Mouse (Mus musculus) myocyte (in vitro differentiated cells): ENCODE data around the gene Adcy1. TPM values are rescaled to one million over a fixed set of nuclear protein-coding genes. Genes with fewer than 3 reads are reported as not detected.

ENCODE experiments used
- H3K27me3 ChIP-seq: one replicate; pipeline ENCODE4 v1.6.1; 2011; ENCODE audit not compliant: control insufficient read depth, insufficient read depth, insufficient read length
- H3K36me3 ChIP-seq: one replicate; pipeline ENCODE4 v1.6.1; 2011; ENCODE audit not compliant: control insufficient read depth, insufficient read depth
- H3K4me2 ChIP-seq: one replicate; pipeline ENCODE4 v1.6.1; 2011; ENCODE audit warnings: low read depth, control low read depth
- H3K4me3 ChIP-seq: one replicate; pipeline ENCODE4 v1.5.1; 2011; ENCODE audit warnings: mild to moderate bottlenecking, control low read depth, moderate library complexity
- H3K79me2 ChIP-seq: one replicate; pipeline ENCODE4 v1.6.1; 2011; ENCODE audit not compliant: control insufficient read depth, insufficient read depth
- H3ac ChIP-seq: one replicate; pipeline ENCODE4 v1.6.1; 2011; ENCODE audit not compliant: control insufficient read depth, insufficient read length
- CEBPB ChIP-seq: IDR thresholded peaks from 2 replicates; pipeline ENCODE4 v1.6.1; 2011; ENCODE audit warnings: mild to moderate bottlenecking, moderate library complexity; ENCODE audit not compliant: poor library complexity, insufficient read depth, severe bottlenecking
- E2F4 ChIP-seq: IDR thresholded peaks from one replicate; pipeline ENCODE4 v1.6.1; 2011; ENCODE audit warnings: mild to moderate bottlenecking, control low read depth, moderate library complexity; ENCODE audit not compliant: insufficient read depth
- MAX ChIP-seq: IDR thresholded peaks from one replicate; pipeline ENCODE4 v1.6.1; 2011; ENCODE audit warnings: low read depth, mild to moderate bottlenecking, control low read depth
- MYOD1 ChIP-seq, 3 experiments: IDR thresholded peaks; one replicate each; pipeline ENCODE4 v1.6.1; 2011; ENCODE audit warnings: control low read depth in 2 of 3, low read depth in 2 of 3, mild to moderate bottlenecking in 2 of 3, moderate library complexity in 1 of 3; ENCODE audit not compliant: insufficient read length in 2 of 3, control insufficient read depth in 1 of 3
- MYOG ChIP-seq, 3 experiments: IDR thresholded peaks; one replicate each; pipeline ENCODE4 v1.6.1; 2011; ENCODE audit warnings: control low read depth in 2 of 3, low read depth in 2 of 3, mild to moderate bottlenecking in 2 of 3; ENCODE audit not compliant: insufficient read length in 2 of 3, control insufficient read depth in 1 of 3, insufficient read depth in 1 of 3
- POLR2A ChIP-seq: IDR thresholded peaks from one replicate; pipeline ENCODE4 v1.6.1; 2011; ENCODE audit warnings: low read depth, mild to moderate bottlenecking, control low read depth, moderate library complexity; ENCODE audit not compliant: insufficient read length
- POLR2AphosphoS2 ChIP-seq: IDR thresholded peaks from one replicate; pipeline ENCODE4 v1.6.1; 2011; ENCODE audit warnings: low read depth, control low read depth; ENCODE audit not compliant: insufficient read length
- REST ChIP-seq: IDR thresholded peaks from one replicate; pipeline ENCODE4 v1.6.1; 2011; ENCODE audit warnings: mild to moderate bottlenecking, control low read depth, moderate library complexity; ENCODE audit not compliant: insufficient read depth, insufficient read length
- SRF ChIP-seq: IDR thresholded peaks from one replicate; pipeline ENCODE4 v1.6.1; 2011; ENCODE audit warnings: low read depth; ENCODE audit not compliant: control insufficient read depth, insufficient read length
- TCF12 ChIP-seq: IDR thresholded peaks from one replicate; pipeline ENCODE4 v1.6.1; 2011; ENCODE audit warnings: mild to moderate bottlenecking, control low read depth; ENCODE audit not compliant: poor library complexity, insufficient read depth, severe bottlenecking
- TCF3 ChIP-seq: IDR thresholded peaks from one replicate; pipeline ENCODE4 v1.6.1; 2011; ENCODE audit warnings: low read depth, control low read depth; ENCODE audit not compliant: insufficient read length
- USF1 ChIP-seq: IDR thresholded peaks from one replicate; pipeline ENCODE4 v1.6.1; 2011; ENCODE audit warnings: low read depth, mild to moderate bottlenecking, control low read depth, moderate library complexity
- polyA plus RNA-seq: library from polyadenylated mRNA; unstranded; fragments of >200 nt; fragmentation: generic; extraction: Trizol; gene quantifications from one replicate; pipeline ENCODE4 v1.2.1, GENCODE M21; 2012; ENCODE audit warnings: missing spikeins

The Adcy1 gene
- polyA plus RNA-seq, 1 experiment: 0.02 TPM

- no peak overlapping the region for H3K4me2 ChIP-seq
- no peaks in the 10 kb centered on the region for H3K27me3 ChIP-seq
- H3K4me3 ChIP-seq: no peak overlapping the region
- H3K36me3 ChIP-seq: no peaks in the 10 kb centered on the region
- no peak for TF ChIP-seq POLR2AphosphoS2
- TF ChIP-seq MYOG (IDR thresholded peaks at IDR 0.05; ENCODE audit: control insufficient read depth in 1 of 3, insufficient read depth in 1 of 3, insufficient read length in 2 of 3, low read depth in 2 of 3): no peak
- TF ChIP-seq SRF: no peak
- TF ChIP-seq MYOD1 (IDR thresholded peaks at IDR 0.05; ENCODE audit: control insufficient read depth in 1 of 3, insufficient read length in 2 of 3, low read depth in 2 of 3): no peak
- TF ChIP-seq TCF12: no peak
- TF ChIP-seq MAX: no peak
- TF ChIP-seq REST: no peak
- TF ChIP-seq USF1: no peak
- TF ChIP-seq POLR2A: no peak
- TF ChIP-seq TCF3: no peak
- TF ChIP-seq E2F4: no peak
- TF ChIP-seq CEBPB: no peak
- H3K79me2 ChIP-seq: no peaks in the 10 kb centered on the region
- no peak overlapping the region for H3ac ChIP-seq
Observed at GRCm38 (mm10) chr11:7169645-7170044, 106.4 kb downstream of the Adcy1 start.

- Histone ChIP-seq H3ac (no peak overlapping the region), H3K79me2 (no peaks in the 10 kb centered on the region), H3K4me2 (no peak overlapping the region), H3K4me3 (no peak overlapping the region), H3K36me3 (no peaks in the 10 kb centered on the region), H3K27me3 (no peaks in the 10 kb centered on the region)
- TF ChIP-seq USF1: no peak
- no peak for TF ChIP-seq TCF12
- no peak for TF ChIP-seq MAX
- TF ChIP-seq TCF3: no peak
- no peak for TF ChIP-seq POLR2A
- TF ChIP-seq CEBPB: no peak
- TF ChIP-seq REST: no peak
- TF ChIP-seq SRF: no peak
- TF ChIP-seq MYOG (IDR thresholded peaks at IDR 0.05; ENCODE audit: control insufficient read depth in 1 of 3, insufficient read depth in 1 of 3, insufficient read length in 2 of 3, low read depth in 2 of 3): no peak
- TF ChIP-seq MYOD1 (IDR thresholded peaks at IDR 0.05; ENCODE audit: control insufficient read depth in 1 of 3, insufficient read length in 2 of 3, low read depth in 2 of 3): no peak
- TF ChIP-seq E2F4: no peak
- no peak for TF ChIP-seq POLR2AphosphoS2
Observed at GRCm38 (mm10) chr11:7173664-7174063, 110.4 kb downstream of the Adcy1 start.

GRCm38 (mm10) chr11:7178724-7179123 is 115.4 kb downstream of the Adcy1 start:
- no peak for TF ChIP-seq TCF3
- TF ChIP-seq REST: no peak
- TF ChIP-seq POLR2A: no peak
- TF ChIP-seq MYOD1 (IDR thresholded peaks at IDR 0.05; ENCODE audit: control insufficient read depth in 1 of 3, insufficient read length in 2 of 3, low read depth in 2 of 3): no peak
- no peak for TF ChIP-seq TCF12
- Histone ChIP-seq H3K4me2 (no peak overlapping the region), H3K36me3 (no peaks in the 10 kb centered on the region), H3K4me3 (no peak overlapping the region), H3ac (no peak overlapping the region), H3K27me3 (no peaks in the 10 kb centered on the region), H3K79me2 (no peaks in the 10 kb centered on the region)

- Histone ChIP-seq H3ac (no peak overlapping the region), H3K36me3 (no peaks in the 10 kb centered on the region)
- TF ChIP-seq TCF12 (no peak), MYOG (IDR thresholded peaks at IDR 0.05; ENCODE audit: control insufficient read depth in 1 of 3, insufficient read depth in 1 of 3, insufficient read length in 2 of 3, low read depth in 2 of 3) (no peak), MYOD1 (IDR thresholded peaks at IDR 0.05; ENCODE audit: control insufficient read depth in 1 of 3, insufficient read length in 2 of 3, low read depth in 2 of 3) (no peak), SRF (no peak), CEBPB (no peak), REST (no peak), TCF3 (no peak), MAX (no peak), POLR2A (no peak), USF1 (no peak)
Observed at GRCm38 (mm10) chr11:7179276-7179675, 116.0 kb downstream of the Adcy1 start.

GRCm38 (mm10) chr11:7182409-7183042 is 119.2 kb downstream of the Adcy1 start:
- Histone ChIP-seq H3K4me2 (no peak overlapping the region), H3ac (no peak overlapping the region), H3K79me2 (no peaks in the 10 kb centered on the region), H3K36me3 (no peaks in the 10 kb centered on the region), H3K27me3 (no peaks in the 10 kb centered on the region), H3K4me3 (no peak overlapping the region)
- TF ChIP-seq CEBPB: no peak
- no peak for TF ChIP-seq USF1

More at GRCm38 (mm10) chr11:7179276-7179675, 116.0 kb downstream of the Adcy1 start:
- H3K79me2 ChIP-seq: no peaks in the 10 kb centered on the region
- H3K4me3 ChIP-seq: no peak overlapping the region
- H3K27me3 ChIP-seq: no peaks in the 10 kb centered on the region
- H3K4me2 ChIP-seq: no peak overlapping the region
